Mouse (Mus musculus) spleen, adult 10 weeks (tissue): ENCODE measurements around the gene Slamf9. TPM values are rescaled to one million over a fixed set of nuclear protein-coding genes. Genes with fewer than 3 reads are reported as not detected.

Experiments used
- polyA plus RNA-seq: library from polyadenylated mRNA; stranded (reverse); fragments of 350-450 nt; fragmentation: Illumina TruSeq; extraction: RNeasy Lipid Tissue Mini Kit (QIAGEN cat#74804); gene quantifications from one replicate; pipeline ENCODE4 v1.2.3, GENCODE M21; 2015; ENCODE audit warnings: low replicate concordance; ENCODE audit not compliant: insufficient read depth

The Slamf9 gene
- polyA plus RNA-seq = 9.1 TPM

DNA sequence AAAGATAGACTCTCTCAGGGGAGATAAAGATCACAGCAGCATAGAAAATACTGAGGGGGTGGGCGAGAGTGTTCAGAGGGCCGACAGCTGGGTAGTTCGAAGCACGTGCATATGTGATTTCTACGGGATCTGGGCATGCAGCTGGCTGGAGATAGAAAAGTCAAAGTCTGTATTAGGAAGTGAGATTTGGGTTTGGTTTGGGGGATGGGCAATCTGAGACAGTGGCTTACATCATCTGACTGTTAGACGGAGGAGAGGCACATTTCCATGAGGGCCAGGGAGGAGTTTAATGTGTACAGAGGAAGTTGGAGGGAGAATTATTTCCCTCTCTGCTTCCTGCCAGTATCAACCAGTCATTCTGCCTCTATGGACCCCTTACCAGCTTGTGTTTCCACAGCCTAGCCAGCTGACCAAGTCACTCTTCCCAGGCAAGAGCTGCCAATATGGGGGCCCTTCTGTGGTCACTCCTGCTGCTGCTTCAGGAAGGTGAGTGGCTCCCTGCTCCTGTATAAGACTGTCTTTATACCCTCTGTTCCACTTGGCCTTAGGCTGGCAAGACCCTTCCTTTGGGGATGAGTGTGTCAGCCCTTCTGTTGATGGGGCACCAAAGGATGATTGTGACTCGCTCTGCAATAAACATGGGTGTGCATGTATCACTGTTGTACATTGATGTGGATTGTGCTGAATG is at the start of gene Slamf9:
Slamf9 (plus strand) TSS at position 305 of the 688 bp plus-strand sequence.

DNA sequence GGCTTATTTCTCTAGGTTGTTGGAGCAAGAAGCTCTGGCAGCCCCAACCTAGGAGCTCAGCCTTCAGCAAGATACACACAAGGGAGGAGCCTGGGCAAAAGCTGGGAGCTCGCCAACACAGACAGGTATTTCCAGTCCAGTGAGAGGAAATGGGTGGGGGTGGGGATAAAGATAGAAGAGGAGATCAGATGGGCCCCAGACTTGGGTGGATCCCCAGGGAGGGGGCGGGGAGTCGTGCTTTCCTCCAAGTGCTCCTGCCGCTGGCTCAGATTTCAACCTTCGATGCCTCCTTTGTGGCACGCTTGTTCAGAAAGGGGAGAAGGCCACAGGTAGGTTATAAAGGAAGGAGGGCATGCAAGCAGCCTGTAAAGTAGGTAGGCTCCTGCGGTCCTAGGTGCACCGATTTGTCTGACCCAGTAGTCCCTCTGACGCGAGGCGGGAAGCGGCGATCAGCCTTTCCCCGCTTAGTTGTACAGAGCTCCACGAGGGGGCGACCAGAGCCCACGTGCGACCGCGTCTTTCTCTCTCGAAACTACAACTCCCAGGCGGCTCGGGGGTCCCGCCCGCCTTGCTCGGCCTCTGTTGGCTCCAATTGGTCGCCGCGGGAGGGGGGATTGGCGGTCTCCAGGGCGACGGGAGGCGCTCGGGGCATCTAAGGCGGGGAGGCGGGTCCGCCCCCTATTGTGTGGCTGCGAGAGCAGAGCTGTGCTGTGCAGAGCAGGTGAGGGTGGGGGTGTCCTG is 6.6 kb downstream of the Slamf9 start, which contains the start of gene Igsf9:
Igsf9 (plus strand) TSS at position 249 of the 741 bp plus-strand sequence.

DNA sequence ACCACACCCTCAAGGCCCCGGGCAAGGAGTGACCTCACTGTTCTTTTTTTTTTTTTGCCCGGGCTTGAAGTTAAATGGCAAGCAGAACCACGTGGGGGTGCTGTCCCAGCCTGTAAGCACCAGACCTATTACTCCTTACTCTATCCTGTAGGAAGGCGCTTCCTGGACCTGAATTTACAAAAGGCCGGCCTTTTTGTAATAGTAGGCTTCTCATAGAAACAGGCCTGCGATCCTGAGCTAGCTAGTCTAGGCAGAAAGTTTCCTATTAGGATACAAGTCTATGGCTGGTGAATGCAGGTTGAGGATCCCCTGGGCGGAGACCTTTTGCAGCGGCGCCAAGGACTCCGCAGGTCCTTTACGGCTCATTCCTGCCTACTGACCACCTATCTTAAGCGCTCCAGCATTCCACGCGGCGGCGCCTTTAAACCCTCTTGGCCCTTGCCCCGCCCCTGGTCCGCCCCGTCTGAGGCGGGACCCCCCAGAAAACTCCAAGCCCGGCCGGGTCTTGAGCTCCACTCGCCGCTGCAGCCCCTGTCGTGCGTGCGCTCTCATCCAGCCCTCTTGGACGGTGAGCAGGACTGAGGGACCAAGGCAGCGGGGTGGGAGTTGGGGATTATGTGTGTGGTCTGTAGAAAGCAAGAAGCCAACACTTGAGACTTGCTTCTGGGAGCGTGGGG is 24.7 kb downstream of the Slamf9 start, which contains the start of gene Tagln2:
Tagln2 (plus strand) TSS at position 283 of the 677 bp plus-strand sequence.

DNA sequence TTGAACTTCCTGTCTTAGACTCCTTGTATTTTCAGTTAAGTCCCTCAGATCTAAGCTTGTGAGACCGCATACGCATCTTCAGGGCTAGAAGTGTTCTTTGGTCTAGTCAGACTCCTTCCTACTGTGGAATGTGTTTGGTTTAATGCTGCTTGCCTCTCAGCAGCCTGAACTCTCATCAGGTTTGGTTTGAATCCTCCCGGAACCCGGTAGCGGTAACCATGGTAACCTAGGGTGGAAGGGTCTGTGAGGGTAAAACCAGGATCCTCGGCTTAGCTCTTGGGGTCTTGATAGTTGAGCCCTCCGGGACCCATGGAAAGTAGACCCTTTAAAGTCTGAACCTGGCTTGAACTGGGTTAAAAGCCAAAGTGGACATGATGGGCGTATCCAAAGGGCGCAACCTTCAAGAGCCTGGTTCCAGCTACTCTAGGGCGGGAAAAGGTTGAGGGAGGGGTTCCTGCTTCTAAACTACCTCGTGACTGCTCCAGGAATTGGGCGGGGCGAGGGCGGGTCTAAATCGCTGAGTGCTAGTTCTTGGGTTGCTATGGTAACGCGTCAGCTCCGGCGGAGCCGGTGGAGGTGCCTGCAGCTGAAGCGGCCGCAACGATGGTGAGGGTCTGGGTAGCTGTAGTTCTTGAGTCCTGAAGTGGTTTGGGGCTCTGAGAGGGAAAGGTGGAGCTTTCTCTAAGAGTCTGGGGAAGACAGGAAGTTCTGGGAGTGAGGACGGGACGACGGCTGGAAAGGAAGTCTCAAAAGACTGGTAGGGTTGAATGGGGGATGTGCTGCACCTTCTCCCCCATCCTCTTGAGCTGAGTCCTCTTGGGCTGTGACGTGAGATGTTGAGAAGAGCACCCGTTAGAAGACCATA is 45.6 kb downstream of the Slamf9 start, which contains the start of gene Cfap45:
Cfap45 (plus strand) TSS at position 226 of the 865 bp plus-strand sequence.

Other genes with a start within 250 kb of the Slamf9 start
- 0.07 TPM for gene Atp1a4, start 216.9 kb upstream of the Slamf9 start, polyA plus RNA-seq
- 10.4 TPM for gene Igsf8, start 213.7 kb upstream of the Slamf9 start, polyA plus RNA-seq
- 3.0 TPM for gene Atp1a2, start 177.3 kb upstream of the Slamf9 start, polyA plus RNA-seq
- gene Kcnj9, start 146.0 kb upstream of the Slamf9 start, polyA plus RNA-seq = 1.7 TPM
- 23.5 TPM for gene Kcnj10, start 134.1 kb upstream of the Slamf9 start, polyA plus RNA-seq
- 33.5 TPM for gene Pigm, start 98.8 kb upstream of the Slamf9 start, polyA plus RNA-seq
- gene Igsf9, start 6.4 kb downstream of the Slamf9 start, polyA plus RNA-seq = 3.2 TPM
- gene Tagln2, start 24.7 kb downstream of the Slamf9 start, polyA plus RNA-seq = 194 TPM
- 0.50 TPM for gene Cfap45, start 45.4 kb downstream of the Slamf9 start, polyA plus RNA-seq
- gene Vsig8, start 80.6 kb downstream of the Slamf9 start, polyA plus RNA-seq = not detected
- gene Slamf8, start 115.2 kb downstream of the Slamf9 start, polyA plus RNA-seq = 29.7 TPM
- 0.19 TPM for gene Fcrl6, start 127.2 kb downstream of the Slamf9 start, polyA plus RNA-seq
- 4.1 TPM for gene Dusp23, start 157.6 kb downstream of the Slamf9 start, polyA plus RNA-seq
- gene Crp, start 222.7 kb downstream of the Slamf9 start, polyA plus RNA-seq = not detected